ENCODE assay signal across 8 mouse cellular contexts in the genomic region with DNA sequence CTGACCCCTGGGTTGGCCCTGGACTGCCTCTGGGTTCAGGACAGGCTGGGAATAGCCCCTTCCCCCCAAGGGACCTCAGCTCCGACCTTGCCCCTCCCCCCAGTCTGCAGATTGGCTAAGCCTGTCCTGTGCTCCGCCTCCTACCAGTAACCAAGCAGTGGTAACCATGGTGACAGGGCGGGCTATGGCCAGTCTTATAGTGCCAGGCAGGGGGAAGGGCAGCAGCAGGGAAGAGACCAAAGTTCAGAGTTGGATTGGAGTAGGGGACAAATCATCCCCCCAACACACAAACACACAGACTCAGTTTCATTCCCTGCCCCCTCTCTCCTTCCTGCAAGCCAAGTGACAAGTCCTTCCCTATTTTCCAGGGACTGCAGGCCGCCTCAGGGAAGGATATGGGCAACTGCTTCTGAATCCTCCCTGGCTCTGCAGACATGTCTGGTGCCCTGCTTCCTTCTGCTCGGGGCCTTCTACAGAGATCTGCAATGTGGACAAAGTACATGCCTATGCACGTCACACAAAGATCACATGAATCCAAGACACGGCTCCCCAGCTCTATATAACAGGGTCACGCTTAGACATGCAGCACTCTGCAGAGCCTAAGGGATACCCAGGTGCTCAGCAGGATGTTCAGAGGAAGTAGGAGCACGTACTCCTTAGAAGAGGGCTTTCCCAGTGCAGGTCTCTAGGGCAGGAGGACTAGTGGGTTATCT. TPM values are rescaled to one million over a fixed set of nuclear protein-coding genes. Genes with fewer than 3 reads are reported as not detected.
DNase-seq lines count a peak whose midpoint lies in the region; ATAC-seq and TF ChIP-seq lines count a peak whose summit lies in the region.

No protein-coding gene starts in this region.

- TF ChIP-seq POLR2A in cerebellum, adult 2 months (IDR thresholded peaks at IDR 0.05; ENCODE audit: borderline replicate concordance, insufficient read depth, low read length): no peak

- no peaks in the 10 kb centered on the region for H3K9me3 ChIP-seq in heart, embryonic 16.5 days (replicated peaks; ENCODE audit: control insufficient read depth, low read length)
- H3K9me3 ChIP-seq in liver, embryonic 13.5 days (replicated peaks): no peaks in the 10 kb centered on the region
- H3K9me3 ChIP-seq in neural tube, embryonic 14.5 days (ENCODE audit: control insufficient read depth, low read length): no peaks in the 10 kb centered on the region

- H3K27me3 ChIP-seq in cerebellum, adult 2 months (ENCODE audit: control insufficient read depth, insufficient read depth, low read length): no peaks in the 10 kb centered on the region
- H3K27me3 ChIP-seq in heart, embryonic 16.5 days (ENCODE audit: control insufficient read depth, insufficient read depth, low read length): no peaks in the 10 kb centered on the region
- H3K27me3 ChIP-seq in liver, embryonic 13.5 days: no peaks in the 10 kb centered on the region
- no peaks in the 10 kb centered on the region for H3K27me3 ChIP-seq in neural tube, embryonic 14.5 days (ENCODE audit: control insufficient read depth, insufficient read depth, low read length)

- peaks cover 18% of the 10 kb centered on the region for H3K4me1 ChIP-seq in cerebellum, adult 2 months (ENCODE audit: control insufficient read depth, insufficient read depth, low read length)
- H3K4me1 ChIP-seq in heart, embryonic 16.5 days (ENCODE audit: control insufficient read depth, insufficient read depth, low read length): peaks cover 39% of the 10 kb centered on the region
- H3K4me1 ChIP-seq in liver, embryonic 13.5 days (replicated peaks): peaks cover 64% of the 10 kb centered on the region
- peaks cover 68% of the 10 kb centered on the region for H3K4me1 ChIP-seq in neural tube, embryonic 14.5 days (ENCODE audit: control insufficient read depth, insufficient read depth, low read length)

- H3K27ac ChIP-seq in cerebellum, adult 2 months (ENCODE audit: insufficient read depth, low read length): no peak overlapping the region
- H3K27ac ChIP-seq in heart, embryonic 16.5 days (ENCODE audit: low read length): peak overlapping the region; percentile 5; the same call in 1 of the 2 replicates
- H3K27ac ChIP-seq in liver, embryonic 13.5 days: peak overlapping the region; percentile 45
- H3K27ac ChIP-seq in neural tube, embryonic 14.5 days (ENCODE audit: low read depth, low read length): peak overlapping the region; percentile 24

- 0 out of 2 replicates have a peak, but pooled peaks have one; percentile 31 for ATAC-seq in common myeloid progenitor, adult 5-6 weeks (replicated peaks; ENCODE audit: low read depth, poor library complexity, severe bottlenecking)
- peak; percentile 56 for ATAC-seq in heart, embryonic 16.5 days (replicated peaks; ENCODE audit: extremely low read depth, insufficient read depth, low FRiP score)
- peak; percentile 75 for ATAC-seq in liver, embryonic 13.5 days (ENCODE audit: low read depth)
- ATAC-seq in neural tube, embryonic 14.5 days (ENCODE audit: low read depth): peak; percentile 94

- H3K4me3 ChIP-seq in cerebellum, adult 2 months (replicated peaks; ENCODE audit: insufficient read depth, low read depth, low read length): no peak overlapping the region
- H3K4me3 ChIP-seq in heart, embryonic 16.5 days (ENCODE audit: low read length): no peak overlapping the region
- no peak overlapping the region for H3K4me3 ChIP-seq in liver, embryonic 13.5 days (replicated peaks)
- no peak overlapping the region for H3K4me3 ChIP-seq in neural tube, embryonic 14.5 days (ENCODE audit: low read depth, low read length)

- 59% methylated on average over 9 of the region's 9 CpGs for WGBS in cerebellum, adult 2 months
- 43% methylated on average over 9 of the region's 9 CpGs for WGBS in heart, embryonic 16.5 days
- WGBS in liver, embryonic 13.5 days (ENCODE audit: insufficient replicate concordance): 39% methylated on average over 9 of the region's 9 CpGs
- whole genome bisulfite sequencing in neural tube, embryonic 14.5 days: 13% methylated on average over 9 of the region's 9 CpGs

- no peak overlapping the region for H3K9ac ChIP-seq in heart, embryonic 16.5 days (ENCODE audit: low read length)
- no peak overlapping the region for H3K9ac ChIP-seq in liver, embryonic 13.5 days
- no peak overlapping the region for H3K9ac ChIP-seq in neural tube, embryonic 14.5 days (replicated peaks; ENCODE audit: low read depth, low read length)

- no peak overlapping the region for H3K4me2 ChIP-seq in heart, embryonic 16.5 days (ENCODE audit: low read depth, low read length)
- H3K4me2 ChIP-seq in liver, embryonic 13.5 days: peak overlapping the region; percentile 17; the same call in 1 of the 2 replicates
- no peak overlapping the region for H3K4me2 ChIP-seq in neural tube, embryonic 14.5 days (ENCODE audit: low read depth, low read length)

- no peak for TF ChIP-seq CTCF in cerebellum, adult 2 months (IDR thresholded peaks at IDR 0.05; ENCODE audit: borderline replicate concordance, insufficient read depth, low read depth, low read length)

- H3K36me3 ChIP-seq in heart, embryonic 16.5 days (ENCODE audit: control insufficient read depth, insufficient read depth): no peaks in the 10 kb centered on the region
- no peaks in the 10 kb centered on the region for H3K36me3 ChIP-seq in liver, embryonic 13.5 days
- H3K36me3 ChIP-seq in neural tube, embryonic 14.5 days (ENCODE audit: control insufficient read depth, insufficient read depth, low read length): peaks cover 6% of the 10 kb centered on the region; the same call in 1 of the 2 replicates

- DNase-seq in cerebellum, adult 2 months: peak; percentile 28 to 48
- no peak for DNase-seq in cerebellum, adult 11 months
- DNase-seq in kidney, postnatal 36 days: peak; percentile 96 to 97
- DNase-seq in liver, embryonic 13.5 days: peak; percentile 41
- no peak for DNase-seq in thymus, postnatal 4 days

RNA-seq across cellular contexts. Expression of gene Ptprf, which starts 14.5 kb away (rescaled TPM):
- 24.5 and 26.9 TPM in 2 replicates for polyA plus RNA-seq in cerebellum, adult 2 months (2012; rRNA removed)
- 0.15 and 0.50 TPM in 2 replicates for total RNA-seq in common myeloid progenitor, adult 5-6 weeks (2017)
- polyA plus RNA-seq in heart, embryonic 16.5 days (2015; fragmentation: Nextera tagmentation; extraction: Ambion mirVana): 22.9 and 27.7 TPM in 2 replicates
- 7.9 and 9.5 TPM in 2 replicates for polyA plus RNA-seq in liver, embryonic 13.5 days (2015; fragmentation: Nextera tagmentation; extraction: Ambion mirVana)
- 52.4 and 66.7 TPM in 2 replicates for polyA plus RNA-seq in neural tube, embryonic 14.5 days (2014; fragmentation: Nextera tagmentation; extraction: Ambion mirVana)

Comparison
In these comparisons a context has a peak if more than half of its experiments do, and no peak if none do; other contexts are left out.
1. DNase-seq: peak in cerebellum, adult 2 months (2 of 2), kidney, postnatal 36 days (2 of 2) and liver, embryonic 13.5 days (single experiment); none in cerebellum, adult 11 months (single experiment) and thymus, postnatal 4 days (single experiment).
2. ATAC-seq: peak in every context shown above with its lines; median percentile 94 in neural tube, embryonic 14.5 days; 75 in liver, embryonic 13.5 days; 56 in heart, embryonic 16.5 days; 31 in common myeloid progenitor, adult 5-6 weeks.